Mouse (Mus musculus): ENCODE measurements around the gene Card14. TPM values are rescaled to one million over a fixed set of nuclear protein-coding genes. Genes with fewer than 3 reads are reported as not detected.

The Card14 gene
- total RNA-seq, 1 experiment = 0.22 TPM

DNA sequence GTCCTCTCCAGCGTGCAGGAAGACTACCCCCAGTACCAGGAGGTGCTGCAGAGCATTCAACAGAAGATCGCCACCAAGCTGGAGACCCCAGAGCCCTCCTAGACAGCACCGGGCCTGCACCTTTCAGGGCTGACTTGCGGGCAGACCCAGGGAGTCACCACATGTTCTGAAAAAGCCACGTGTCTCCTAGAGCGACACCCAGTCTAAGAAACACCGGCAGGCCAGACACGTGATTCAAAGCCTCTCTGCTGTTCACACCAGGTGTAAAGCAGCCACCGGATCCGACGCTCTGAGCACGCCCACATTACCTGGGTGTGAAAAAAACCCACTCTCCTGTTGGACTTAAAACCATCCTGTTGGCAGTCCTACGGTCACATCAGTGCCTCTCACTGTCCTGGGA, 43.2 kb upstream of the Card14 start:
- TF ChIP-seq MAFK (IDR thresholded peaks at IDR 0.05; ENCODE audit: insufficient read depth, low read depth, low read length) = no peak
- no peak for TF ChIP-seq HCFC1 (IDR thresholded peaks at IDR 0.05; ENCODE audit: borderline replicate concordance, insufficient read depth, low read length)
- TF ChIP-seq ZC3H11A (IDR thresholded peaks at IDR 0.05; ENCODE audit: borderline replicate concordance, low read depth, low read length) = no peak
- no peak for TF ChIP-seq CHD2 (IDR thresholded peaks at IDR 0.05; ENCODE audit: low read depth, low read length)
- TF ChIP-seq ZNF384 (IDR thresholded peaks at IDR 0.05; ENCODE audit: low read depth, low read length) = no peak
- H3K4me3 ChIP-seq (ENCODE audit: insufficient read depth in 1 of 2, low read depth in 1 of 2, low read length in 2 of 2, poor library complexity in 1 of 2, severe bottlenecking in 1 of 2) = no peak overlapping the region
- no peaks in the 10 kb centered on the region for H3K9me3 ChIP-seq (ENCODE audit: control insufficient read depth, insufficient read depth, low read depth, low read length)
- no peak overlapping the region for H3K27ac ChIP-seq (ENCODE audit: insufficient read depth, low read depth, low read length, poor library complexity, severe bottlenecking)
- H3K36me3 ChIP-seq (ENCODE audit: control insufficient read depth, insufficient read depth, low read length, poor library complexity, severe bottlenecking) = no peaks in the 10 kb centered on the region
- in situ Hi-C loops (cut with MboI; ENCODE audit: low sequenced_read_pairs in 2 of 2, unreplicated experiment in 2 of 2) = no loop called here
- DNase-seq (ENCODE audit: low read depth, low spot score) = no peak
- H3K9ac ChIP-seq (ENCODE audit: insufficient read depth, low read depth, low read length, poor library complexity, severe bottlenecking) = no peak overlapping the region
- H3K4me1 ChIP-seq (ENCODE audit: control insufficient read depth in 2 of 2, insufficient read depth in 2 of 2, low read length in 2 of 2, poor library complexity in 1 of 2) = peaks cover 3 to 24% of the 10 kb centered on the region in 2 experiments

DNA sequence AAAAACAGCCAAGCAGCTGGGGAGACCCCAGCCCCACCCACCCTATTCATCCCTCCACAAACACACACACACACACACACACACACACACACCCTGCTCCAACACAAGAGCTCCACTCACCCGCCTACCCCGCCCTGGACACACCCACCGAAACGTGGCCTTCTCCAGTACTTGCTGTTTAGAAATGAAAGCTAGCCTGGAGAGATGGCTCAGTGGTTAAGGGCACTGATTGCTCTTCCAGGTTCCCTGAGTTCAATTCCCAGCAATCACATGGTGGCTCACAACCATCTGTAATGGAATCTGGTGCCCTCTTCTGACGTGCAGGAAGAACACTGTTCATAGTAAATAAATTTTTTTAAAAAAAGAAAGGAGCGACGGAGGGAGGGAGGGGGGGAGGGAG, 41.8 kb upstream of the Card14 start:
- in situ Hi-C loops (cut with MboI; ENCODE audit: low sequenced_read_pairs in 2 of 2, unreplicated experiment in 2 of 2) = no loop called here
- Histone ChIP-seq H3K4me3 (ENCODE audit: insufficient read depth in 1 of 2, low read depth in 1 of 2, low read length in 2 of 2, poor library complexity in 1 of 2, severe bottlenecking in 1 of 2) (no peak overlapping the region), H3K4me1 (ENCODE audit: control insufficient read depth in 2 of 2, insufficient read depth in 2 of 2, low read length in 2 of 2, poor library complexity in 1 of 2) (peaks cover 3 to 32% of the 10 kb centered on the region in 2 experiments), H3K36me3 (ENCODE audit: control insufficient read depth, insufficient read depth, low read length, poor library complexity, severe bottlenecking) (0 out of 2 replicates have a peak, but pooled peaks cover 2% of the 10 kb centered on the region), H3K27ac (ENCODE audit: insufficient read depth, low read depth, low read length, poor library complexity, severe bottlenecking) (no peak overlapping the region), H3K9me3 (ENCODE audit: control insufficient read depth, insufficient read depth, low read depth, low read length) (no peaks in the 10 kb centered on the region), H3K9ac (ENCODE audit: insufficient read depth, low read depth, low read length, poor library complexity, severe bottlenecking) (no peak overlapping the region)
- no peak for DNase-seq (ENCODE audit: low read depth, low spot score)
- TF ChIP-seq CHD2 (IDR thresholded peaks at IDR 0.05; ENCODE audit: low read depth, low read length) = no peak

DNA sequence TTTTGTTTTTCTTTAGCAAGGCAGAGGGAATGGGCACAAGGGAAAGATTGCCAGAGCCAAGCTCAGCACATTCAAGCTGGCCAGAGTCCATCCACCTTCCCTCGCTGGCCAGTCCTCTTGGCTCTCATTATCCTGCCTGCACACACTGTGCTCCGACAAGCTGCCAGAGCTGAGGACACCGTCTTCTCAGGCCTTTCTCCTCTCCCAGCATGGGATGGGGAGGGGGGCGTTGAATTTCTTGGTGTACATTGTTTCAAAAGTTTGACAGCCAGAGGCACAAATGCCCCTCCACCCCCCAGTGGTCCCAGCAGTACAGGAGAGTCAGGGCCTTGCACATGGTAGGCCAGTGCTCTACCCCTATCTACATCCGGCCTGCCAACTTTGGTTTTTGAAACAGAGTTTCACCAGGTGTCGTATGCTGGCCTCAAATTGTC, 40.3 kb upstream of the Card14 start:
- peaks cover 3 to 34% of the 10 kb centered on the region in 2 experiments for H3K4me1 ChIP-seq (ENCODE audit: control insufficient read depth in 2 of 2, insufficient read depth in 2 of 2, low read length in 2 of 2, poor library complexity in 1 of 2)
- TF ChIP-seq HCFC1 (IDR thresholded peaks at IDR 0.05; ENCODE audit: borderline replicate concordance, insufficient read depth, low read length) = no peak
- no peak for TF ChIP-seq ZNF384 (IDR thresholded peaks at IDR 0.05; ENCODE audit: low read depth, low read length)
- no peak for TF ChIP-seq CHD2 (IDR thresholded peaks at IDR 0.05; ENCODE audit: low read depth, low read length)
- TF ChIP-seq ZC3H11A (IDR thresholded peaks at IDR 0.05; ENCODE audit: borderline replicate concordance, low read depth, low read length) = no peak
- no peak for TF ChIP-seq MAFK (IDR thresholded peaks at IDR 0.05; ENCODE audit: insufficient read depth, low read depth, low read length)
- peaks cover 5% of the 10 kb centered on the region for H3K36me3 ChIP-seq (ENCODE audit: control insufficient read depth, insufficient read depth, low read length, poor library complexity, severe bottlenecking)
- no peak for DNase-seq (ENCODE audit: low read depth, low spot score)
- no peak overlapping the region for H3K4me3 ChIP-seq (ENCODE audit: insufficient read depth in 1 of 2, low read depth in 1 of 2, low read length in 2 of 2, poor library complexity in 1 of 2, severe bottlenecking in 1 of 2)
- 0 out of 2 replicates have a peak overlapping the region, but pooled peaks have one; percentile 4 for H3K9ac ChIP-seq (ENCODE audit: insufficient read depth, low read depth, low read length, poor library complexity, severe bottlenecking)
- in situ Hi-C loops (cut with MboI; ENCODE audit: low sequenced_read_pairs in 2 of 2, unreplicated experiment in 2 of 2) = no loop called here
- no peak overlapping the region for H3K27ac ChIP-seq (ENCODE audit: insufficient read depth, low read depth, low read length, poor library complexity, severe bottlenecking)
- H3K9me3 ChIP-seq (ENCODE audit: control insufficient read depth, insufficient read depth, low read depth, low read length) = no peaks in the 10 kb centered on the region

DNA sequence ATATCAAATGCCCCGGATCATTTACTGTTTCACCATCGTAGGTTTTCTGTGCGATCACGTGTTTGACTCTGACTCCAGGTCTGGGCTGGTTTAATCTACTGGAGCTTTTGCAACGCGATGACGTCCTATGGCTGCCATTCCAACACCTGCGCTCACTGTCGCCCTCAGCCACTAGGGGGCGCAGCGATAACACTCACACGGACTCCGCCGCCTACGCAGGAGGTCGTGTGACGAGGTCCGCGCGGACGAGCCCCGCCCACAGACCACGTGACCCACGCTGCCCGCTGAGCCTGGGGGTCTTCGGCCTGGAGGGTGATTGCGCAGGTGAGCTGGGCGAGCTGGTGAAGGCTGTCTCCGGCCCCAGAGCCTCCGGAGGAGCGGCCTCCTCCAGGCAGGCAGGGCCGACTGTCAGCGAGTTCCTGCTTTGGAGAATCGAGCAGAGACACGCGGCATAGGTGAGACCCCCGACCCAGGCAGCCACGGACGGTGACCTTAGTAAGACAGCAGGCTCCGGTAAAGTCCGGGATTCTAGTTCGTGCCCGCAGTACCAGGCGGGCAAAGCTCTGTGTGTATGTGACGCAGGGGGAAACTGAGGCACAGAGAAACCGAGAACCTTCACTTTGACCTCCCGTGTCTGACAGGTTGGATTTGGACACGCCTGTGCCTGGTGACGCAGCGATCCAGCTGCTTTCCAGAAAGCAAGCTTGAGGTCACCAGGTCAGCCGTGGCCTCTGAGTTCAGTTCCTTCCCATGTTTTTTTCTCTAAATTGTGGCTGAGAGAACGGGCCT, 39.6 kb upstream of the Card14 start, which contains the start of gene Gaa:
Gene Gaa, plus strand, starts transcription at position 120 of the 789 bp plus-strand sequence.
- DNase-seq (ENCODE audit: low read depth, low spot score) = peak; percentile 96
- no peak within 1 kb of the TSS for H3K27ac ChIP-seq (ENCODE audit: insufficient read depth, low read depth, low read length, poor library complexity, severe bottlenecking)
- H3K36me3 ChIP-seq (ENCODE audit: control insufficient read depth, insufficient read depth, low read length, poor library complexity, severe bottlenecking) = peaks cover 5% of the 10 kb centered on the region
- peaks cover 3 to 34% of the 10 kb centered on the region in 2 experiments for H3K4me1 ChIP-seq (ENCODE audit: control insufficient read depth in 2 of 2, insufficient read depth in 2 of 2, low read length in 2 of 2, poor library complexity in 1 of 2)
- H3K4me3 ChIP-seq (ENCODE audit: insufficient read depth in 1 of 2, low read depth in 1 of 2, low read length in 2 of 2, poor library complexity in 1 of 2, severe bottlenecking in 1 of 2) = peak within 1 kb of the TSS; percentile 55 to 63
- in situ Hi-C loops (cut with MboI; ENCODE audit: low sequenced_read_pairs in 2 of 2, unreplicated experiment in 2 of 2) = no loop called here
- peak within 1 kb of the TSS; percentile 46 for H3K9ac ChIP-seq (ENCODE audit: insufficient read depth, low read depth, low read length, poor library complexity, severe bottlenecking)
- no peaks in the 10 kb centered on the region for H3K9me3 ChIP-seq (ENCODE audit: control insufficient read depth, insufficient read depth, low read depth, low read length)
- TF ChIP-seq ZNF384 (IDR thresholded peaks at IDR 0.05; ENCODE audit: low read depth, low read length) (no peak), HCFC1 (IDR thresholded peaks at IDR 0.05; ENCODE audit: borderline replicate concordance, insufficient read depth, low read length) (peak; percentile 17; the same call in 1 of the 2 replicates), CHD2 (IDR thresholded peaks at IDR 0.05; ENCODE audit: low read depth, low read length) (no peak), ZC3H11A (IDR thresholded peaks at IDR 0.05; ENCODE audit: borderline replicate concordance, low read depth, low read length) (no peak), MAFK (IDR thresholded peaks at IDR 0.05; ENCODE audit: insufficient read depth, low read depth, low read length) (no peak)
